Mouse (Mus musculus) heart, adult 9 months (tissue): Measurements from ENCODE around the gene Evx1.

Experiments
- DNase-seq, 2 experiments: peaks; one replicate each; pipeline ENCODE4 v3.0.0; 2022; ENCODE audit warnings: low spot score in 2 of 2

Evx1 gene

DNA sequence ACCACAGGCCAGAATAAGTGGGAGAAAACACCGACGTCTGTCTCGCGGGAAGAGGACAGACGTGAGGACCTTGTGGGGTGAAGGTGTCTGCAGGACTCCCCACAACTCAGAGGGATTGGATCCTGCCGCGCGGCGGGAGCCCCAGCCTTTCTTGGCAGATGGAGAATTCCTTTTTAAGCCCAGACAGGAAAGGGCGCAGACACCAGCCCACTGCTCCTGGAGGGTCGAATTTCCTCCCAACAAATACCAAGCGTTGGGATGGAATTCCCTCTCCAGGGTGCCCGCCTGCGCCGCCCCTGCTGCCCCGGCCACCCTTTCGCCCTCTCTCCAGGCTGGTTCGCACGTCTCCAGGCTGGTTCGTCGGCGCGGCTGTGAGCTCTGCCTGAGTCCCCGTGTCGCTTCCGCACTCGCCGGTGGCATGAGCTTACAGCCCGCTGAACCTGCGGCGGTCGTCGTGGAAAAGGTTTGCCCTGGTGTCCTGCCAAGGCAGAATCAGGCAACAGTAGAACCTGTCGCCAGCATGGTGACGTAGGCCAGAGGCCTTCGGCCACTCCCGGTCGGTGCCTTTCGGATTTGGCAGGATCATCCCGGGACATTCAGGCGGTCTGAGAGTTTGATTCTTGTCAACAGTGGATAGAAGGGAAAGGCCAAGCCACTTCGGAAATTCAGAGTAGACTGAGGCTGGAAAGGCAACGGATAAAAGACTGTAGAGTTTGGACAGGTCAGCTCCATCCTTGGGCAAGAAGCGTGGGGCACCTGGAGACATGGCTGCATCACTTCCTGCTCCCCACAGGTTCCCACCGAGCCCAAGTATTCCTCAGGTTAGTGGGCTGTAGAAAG lies 22.1 kb upstream of the Evx1 start:
- no peak for DNase-seq

- no peak for DNase-seq
Measured at GRCm38 (mm10) chr6:52292328-52292727, 21.0 kb upstream of the Evx1 start.

DNA sequence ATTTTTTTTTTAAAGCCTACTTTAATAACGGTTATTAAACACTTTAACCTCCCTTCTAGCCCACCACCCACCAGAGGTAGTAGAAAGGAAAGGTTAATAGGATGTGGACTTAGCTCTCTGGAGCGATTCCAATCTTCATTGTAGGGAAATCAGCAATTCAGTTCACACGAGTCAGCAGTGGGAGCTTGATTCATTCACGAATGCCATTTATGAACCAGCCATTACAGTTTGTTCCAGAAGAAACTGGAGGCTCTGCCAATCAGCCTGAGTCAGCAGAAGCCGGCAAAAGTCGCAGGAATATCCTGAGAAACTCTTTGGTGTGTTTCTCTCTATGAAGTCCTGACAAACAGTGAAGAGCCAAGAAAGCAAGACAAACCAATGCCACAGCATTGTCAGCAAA lies 18.7 kb upstream of the Evx1 start:
- DNase-seq = no peak

GRCm38 (mm10) chr6:52298511-52298910 lies 14.8 kb upstream of the Evx1 start:
- DNase-seq = no peak

DNA sequence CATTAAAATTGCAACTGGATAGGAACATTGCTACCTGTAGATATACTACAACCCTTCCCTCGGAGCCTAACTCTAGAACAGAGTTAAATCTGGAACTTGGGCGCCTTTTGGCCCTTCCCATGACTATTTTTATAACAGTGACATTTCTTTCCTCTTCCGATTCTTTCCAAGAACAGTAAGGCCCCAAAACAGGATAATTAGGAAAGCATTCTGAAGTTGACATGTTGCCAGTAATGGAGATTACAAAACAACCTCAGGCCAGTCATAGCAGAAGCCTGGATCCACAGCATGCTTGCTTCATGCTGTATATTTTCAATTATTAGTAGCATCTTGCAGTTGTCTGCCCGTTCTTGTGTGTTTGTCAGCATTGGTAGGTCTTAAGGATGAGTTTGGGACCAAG lies 12.5 kb upstream of the Evx1 start:
- DNase-seq = no peak

GRCm38 (mm10) chr6:52303426-52303825 lies 9.9 kb upstream of the Evx1 start:
- DNase-seq = peak in 1 of 2 experiments; percentile 19

DNA sequence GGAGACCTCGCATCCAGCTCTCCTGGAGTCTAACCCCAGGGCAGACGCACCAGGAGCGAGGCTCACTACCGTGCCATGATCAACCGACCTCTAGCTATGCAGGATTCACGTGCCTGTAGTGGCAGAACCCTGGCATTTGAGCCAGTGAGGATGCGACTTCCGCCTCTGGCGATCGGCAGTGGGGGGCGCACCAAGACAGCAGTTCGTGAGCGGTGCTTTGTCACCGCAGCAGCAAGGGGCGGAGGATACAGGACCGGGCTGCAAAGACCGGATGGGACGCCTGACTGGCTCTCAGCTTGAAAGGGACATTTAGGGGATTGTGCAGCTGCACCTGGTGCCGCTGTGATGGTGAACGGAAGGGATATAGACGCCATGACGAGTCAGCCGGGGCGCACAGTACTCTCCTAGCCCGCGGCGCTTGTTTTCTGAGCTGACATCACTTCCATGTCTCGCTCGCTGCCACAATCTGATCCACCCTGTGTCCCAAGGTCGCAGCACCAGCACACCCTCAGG lies 7.4 kb upstream of the Evx1 start:
- DNase-seq = peak; percentile 34 to 36

DNA sequence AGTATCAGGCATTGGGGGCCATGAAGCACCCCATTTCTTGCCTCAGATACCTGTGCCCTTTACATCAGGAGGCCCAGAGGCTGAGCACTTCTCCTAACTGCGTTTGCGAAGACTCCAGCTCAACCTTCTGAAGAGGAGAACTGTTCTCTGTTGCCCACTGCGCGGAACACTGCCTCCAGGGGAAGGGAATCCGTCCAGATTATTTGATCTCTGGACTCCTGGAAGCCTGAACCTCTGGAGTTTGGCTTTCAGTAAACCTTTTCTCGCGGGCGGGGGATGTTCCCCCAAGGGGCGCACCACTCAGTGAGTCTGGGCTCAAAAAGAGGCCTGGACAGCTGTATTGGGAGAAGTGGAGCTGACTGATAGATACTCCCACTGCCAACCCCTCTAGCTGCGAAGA lies 3.5 kb upstream of the Evx1 start:
- no peak for DNase-seq

DNA sequence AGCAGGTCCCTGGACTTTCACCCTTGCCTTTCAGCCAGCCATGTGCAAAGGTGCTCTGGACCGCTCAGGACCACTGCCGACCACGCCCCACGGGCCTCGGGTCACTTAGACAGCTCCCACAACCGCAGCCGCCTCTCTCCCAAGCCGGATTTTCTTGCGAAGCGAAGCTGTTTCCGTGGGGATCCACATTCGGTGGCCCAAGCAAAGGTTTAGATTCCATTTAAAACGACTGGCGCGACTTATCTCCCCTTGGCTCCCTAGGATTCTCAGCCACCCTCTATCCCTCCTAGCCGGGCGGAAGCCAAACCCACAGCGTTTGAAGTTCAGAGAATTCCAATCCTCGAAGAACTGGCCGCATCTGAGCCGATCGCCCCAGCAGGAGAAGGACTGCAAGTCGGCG lies 2.9 kb upstream of the Evx1 start:
- DNase-seq = no peak

- DNase-seq = no peak
Measured at GRCm38 (mm10) chr6:52311661-52312557, 1.4 kb upstream of the Evx1 start.

GRCm38 (mm10) chr6:52312558-52312915 lies 761 bp upstream of the Evx1 start:
- DNase-seq = no peak

- no peak for DNase-seq
Measured at GRCm38 (mm10) chr6:52314304-52315100, 1.2 kb downstream of the Evx1 start.

DNA sequence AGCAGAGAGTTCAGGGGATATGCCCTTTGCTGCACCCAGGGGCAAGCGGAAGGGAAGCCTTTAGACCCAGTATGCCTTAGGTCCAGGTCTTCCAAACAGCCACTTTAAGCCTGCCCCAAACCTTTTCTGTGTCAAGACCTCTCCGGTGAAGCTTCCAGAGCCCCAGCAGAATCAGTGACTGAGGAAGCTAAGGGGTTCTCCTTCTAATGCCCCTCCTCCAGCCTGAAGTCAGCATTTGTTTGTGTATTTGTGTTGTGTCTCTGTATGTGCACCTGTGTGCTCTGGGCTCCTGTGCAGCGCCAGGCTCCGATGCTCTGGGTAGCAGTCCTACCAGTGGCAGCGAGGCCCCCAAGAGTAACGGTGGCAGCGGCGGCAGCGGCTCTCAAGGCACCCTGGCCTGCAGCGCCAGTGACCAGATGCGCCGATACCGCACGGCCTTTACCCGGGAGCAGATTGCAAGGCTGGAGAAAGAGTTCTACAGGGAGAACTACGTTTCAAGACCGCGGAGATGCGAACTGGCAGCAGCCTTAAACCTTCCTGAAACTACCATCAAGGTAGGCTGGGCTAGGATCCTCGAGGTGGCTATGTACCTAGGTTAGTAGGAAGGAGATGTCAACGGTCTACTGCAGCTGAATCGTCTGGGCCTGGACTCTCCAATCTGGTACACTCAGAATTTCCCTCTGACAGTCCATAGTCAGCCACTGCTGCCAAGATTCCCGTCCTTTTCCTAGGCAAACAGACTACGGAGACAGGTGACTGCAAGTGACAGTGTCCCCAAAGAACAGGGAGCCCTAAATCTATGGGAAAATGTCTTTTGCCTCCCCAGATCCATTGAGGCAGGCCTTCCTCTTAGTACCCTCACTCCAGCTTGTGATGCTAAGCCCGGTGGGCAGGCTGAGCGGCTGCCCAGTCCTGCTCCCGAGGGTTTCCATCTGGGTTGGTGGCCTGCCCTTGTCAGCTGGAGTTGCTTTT lies 2.4 kb downstream of the Evx1 start:
- no peak for DNase-seq

- no peak for DNase-seq
Measured at GRCm38 (mm10) chr6:52316413-52317184, 3.3 kb downstream of the Evx1 start.

GRCm38 (mm10) chr6:52317461-52318180 lies 4.3 kb downstream of the Evx1 start:
- no peak for DNase-seq

DNA sequence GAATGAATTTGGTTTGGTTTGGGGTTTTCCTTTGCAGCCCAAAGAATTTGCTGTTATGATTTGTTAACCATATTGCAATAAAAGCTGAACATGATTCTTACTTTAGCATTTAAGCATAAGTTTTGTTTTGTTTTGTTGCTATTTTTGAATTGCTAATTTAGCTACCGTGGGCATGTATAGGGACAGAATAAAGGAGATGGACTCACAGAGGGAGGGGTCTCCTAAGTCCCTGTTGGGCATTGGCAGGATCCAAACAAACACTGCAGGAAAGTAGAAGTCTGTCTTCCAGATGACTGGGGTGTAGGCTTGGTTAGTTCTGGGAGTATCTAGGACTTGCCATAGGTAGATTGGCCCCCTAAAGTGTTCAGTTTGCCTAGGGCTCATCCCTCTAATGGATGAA lies 5.0 kb downstream of the Evx1 start:
- DNase-seq = no peak

- no peak for DNase-seq
Measured at GRCm38 (mm10) chr6:52319956-52320690, 6.8 kb downstream of the Evx1 start.
